Mouse (Mus musculus): Measurements from ENCODE around the gene Gm29866.
"Not testable (repeated sequence)": the region's sequence is repeated elsewhere in the genome, so short reads cannot be mapped to it uniquely, and the experiment has no call there.

Gene Gm29866

GRCm38 (mm10) chrY:20993557-20993956, at the start of gene Gm29866:
Gene Gm29866 (minus strand): TSS chrY:20993657.
- DNase-seq = not testable (repeated sequence)

All from cerebellum, postnatal 10 days (tissue).